Mouse (Mus musculus) olfactory bulb, adult 2 months (tissue): ENCODE measurements around the gene Emc7.

Source experiments
- CTCF ChIP-seq: fragments of 200-500 bp; IDR thresholded peaks from 2 replicates; pipeline ENCODE4 v1.5.1; 2012; ENCODE audit warnings: low read depth, mild to moderate bottlenecking, low read length, moderate library complexity; ENCODE audit not compliant: insufficient read depth
- POLR2A ChIP-seq: fragments of 200-500 bp; IDR thresholded peaks from 2 replicates; pipeline ENCODE4 v1.6.1; 2012; ENCODE audit warnings: mild to moderate bottlenecking, low read depth, low read length, moderate library complexity; ENCODE audit not compliant: insufficient read depth

DNA sequence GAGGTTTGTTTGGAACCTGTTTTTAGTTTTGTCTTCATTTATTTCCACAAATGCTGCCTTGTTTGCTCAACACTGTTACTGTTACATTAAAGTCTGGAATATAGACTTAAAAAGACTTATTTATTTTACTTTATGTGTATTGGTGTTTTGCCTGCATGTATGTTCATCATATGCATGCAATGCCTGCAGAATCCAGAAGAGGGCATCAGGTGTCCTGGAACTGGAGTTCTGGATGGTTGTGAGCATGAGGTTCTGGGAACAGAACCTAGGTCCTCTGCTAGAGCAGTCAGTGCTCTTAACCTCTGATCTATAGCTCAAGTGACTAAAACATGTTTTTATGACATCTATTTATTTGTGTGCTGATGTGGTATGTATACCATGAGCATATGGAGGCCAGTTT, 63.7 kb downstream of the Emc7 start:
- TF ChIP-seq CTCF, result no peak
- TF ChIP-seq POLR2A, result no peak
